Mouse (Mus musculus) testis, adult 2 months (tissue): ENCODE measurements around the gene Cep89. TPM values are rescaled to one million over a fixed set of nuclear protein-coding genes. Genes with fewer than 3 reads are reported as not detected.

Source experiments
- H3K27ac ChIP-seq: fragments of 200-500 bp; 2 replicates; pipeline ENCODE4 v1.5.1; 2012; ENCODE audit warnings: low read depth, low read length; ENCODE audit not compliant: control insufficient read depth, insufficient read depth
- H3K27me3 ChIP-seq: fragments of 200-500 bp; 2 replicates; pipeline ENCODE4 v1.6.1; 2012; ENCODE audit warnings: mild to moderate bottlenecking, low read length, moderate library complexity; ENCODE audit not compliant: control insufficient read depth, insufficient read depth
- H3K36me3 ChIP-seq: fragments of 200-500 bp; 2 replicates; pipeline ENCODE4 v1.6.1; 2012; ENCODE audit warnings: mild to moderate bottlenecking, low read length; ENCODE audit not compliant: control insufficient read depth, insufficient read depth
- H3K4me1 ChIP-seq: fragments of 200-500 bp; 2 replicates; pipeline ENCODE4 v1.6.1; 2012; ENCODE audit warnings: low read length; ENCODE audit not compliant: control insufficient read depth, insufficient read depth
- H3K4me3 ChIP-seq: fragments of 200-500 bp; 2 replicates; pipeline ENCODE4 v1.5.1; 2012; ENCODE audit warnings: low read depth, mild to moderate bottlenecking, low read length, moderate library complexity, mixed read lengths; ENCODE audit not compliant: control insufficient read depth
- CTCF ChIP-seq: fragments of 200-500 bp; IDR thresholded peaks from 2 replicates; pipeline ENCODE4 v1.5.1; 2012; ENCODE audit warnings: low read depth, mild to moderate bottlenecking, inconsistent platforms, low read length, moderate library complexity; ENCODE audit not compliant: control insufficient read depth, insufficient read depth, insufficient replicate concordance
- POLR2A ChIP-seq: fragments of 200-500 bp; IDR thresholded peaks from 2 replicates; pipeline ENCODE4 v1.6.1; 2012; ENCODE audit warnings: low read depth, mild to moderate bottlenecking, inconsistent platforms, low read length, moderate library complexity; ENCODE audit not compliant: control insufficient read depth
- polyA plus RNA-seq: library from polyadenylated mRNA; depleted of rRNA; stranded (reverse); fragments of >200 nt; gene quantifications from 2 replicates; pipeline ENCODE4 v1.2.3, GENCODE M21; 2012

The Cep89 gene
- polyA plus RNA-seq, 1 experiment: 104 TPM

- TF ChIP-seq CTCF (no peak), POLR2A (no peak)
- Histone ChIP-seq H3K4me1 (no peaks in the 10 kb centered on the region), H3K36me3 (peaks cover 3% of the 10 kb centered on the region)
Measured at GRCm38 (mm10) chr7:35423071-35423470, 26.2 kb downstream of the Cep89 start.

DNA sequence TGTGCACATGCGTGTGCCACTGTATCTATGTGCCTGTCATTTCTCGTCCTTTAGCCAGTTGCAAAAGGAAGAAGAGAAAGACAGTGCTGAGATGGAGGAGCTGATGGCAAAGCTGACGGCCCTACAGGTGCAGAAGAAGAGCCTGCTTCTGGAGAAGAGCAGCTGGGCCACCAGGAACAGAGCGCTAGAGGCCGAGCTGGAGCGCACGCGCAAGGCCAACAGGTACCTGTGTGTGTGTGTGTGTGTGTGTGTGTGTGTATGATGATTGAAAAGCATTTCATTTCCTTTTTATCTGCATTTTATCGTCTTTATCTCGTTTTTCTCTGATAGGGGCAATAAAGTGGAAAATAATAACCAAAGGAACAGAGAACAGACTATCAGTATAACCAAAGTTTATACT is 31.3 kb downstream of the Cep89 start:
- no peak overlapping the region for H3K27ac ChIP-seq
- no peak overlapping the region for H3K4me3 ChIP-seq
- TF ChIP-seq POLR2A (no peak), CTCF (no peak)
- peaks cover 4% of the 10 kb centered on the region for H3K36me3 ChIP-seq
- H3K4me1 ChIP-seq: no peaks in the 10 kb centered on the region
- no peaks in the 10 kb centered on the region for H3K27me3 ChIP-seq

More at GRCm38 (mm10) chr7:35423071-35423470, 26.2 kb downstream of the Cep89 start:
- H3K27ac ChIP-seq: no peak overlapping the region
- no peaks in the 10 kb centered on the region for H3K27me3 ChIP-seq
- H3K4me3 ChIP-seq: no peak overlapping the region

GRCm38 (mm10) chr7:35435266-35435665 is 38.4 kb downstream of the Cep89 start:
- TF ChIP-seq POLR2A (no peak), CTCF (no peak)
- Histone ChIP-seq H3K4me3 (no peak overlapping the region), H3K27me3 (no peaks in the 10 kb centered on the region), H3K4me1 (no peaks in the 10 kb centered on the region), H3K36me3 (peaks cover 2% of the 10 kb centered on the region), H3K27ac (no peak overlapping the region)

- Histone ChIP-seq H3K27ac (no peak overlapping the region), H3K4me3 (no peak overlapping the region), H3K4me1 (peaks cover 5% of the 10 kb centered on the region), H3K27me3 (no peaks in the 10 kb centered on the region), H3K36me3 (no peaks in the 10 kb centered on the region)
- TF ChIP-seq CTCF: no peak
- no peak for TF ChIP-seq POLR2A
Measured at GRCm38 (mm10) chr7:35447501-35447900, 50.7 kb downstream of the Cep89 start.

DNA sequence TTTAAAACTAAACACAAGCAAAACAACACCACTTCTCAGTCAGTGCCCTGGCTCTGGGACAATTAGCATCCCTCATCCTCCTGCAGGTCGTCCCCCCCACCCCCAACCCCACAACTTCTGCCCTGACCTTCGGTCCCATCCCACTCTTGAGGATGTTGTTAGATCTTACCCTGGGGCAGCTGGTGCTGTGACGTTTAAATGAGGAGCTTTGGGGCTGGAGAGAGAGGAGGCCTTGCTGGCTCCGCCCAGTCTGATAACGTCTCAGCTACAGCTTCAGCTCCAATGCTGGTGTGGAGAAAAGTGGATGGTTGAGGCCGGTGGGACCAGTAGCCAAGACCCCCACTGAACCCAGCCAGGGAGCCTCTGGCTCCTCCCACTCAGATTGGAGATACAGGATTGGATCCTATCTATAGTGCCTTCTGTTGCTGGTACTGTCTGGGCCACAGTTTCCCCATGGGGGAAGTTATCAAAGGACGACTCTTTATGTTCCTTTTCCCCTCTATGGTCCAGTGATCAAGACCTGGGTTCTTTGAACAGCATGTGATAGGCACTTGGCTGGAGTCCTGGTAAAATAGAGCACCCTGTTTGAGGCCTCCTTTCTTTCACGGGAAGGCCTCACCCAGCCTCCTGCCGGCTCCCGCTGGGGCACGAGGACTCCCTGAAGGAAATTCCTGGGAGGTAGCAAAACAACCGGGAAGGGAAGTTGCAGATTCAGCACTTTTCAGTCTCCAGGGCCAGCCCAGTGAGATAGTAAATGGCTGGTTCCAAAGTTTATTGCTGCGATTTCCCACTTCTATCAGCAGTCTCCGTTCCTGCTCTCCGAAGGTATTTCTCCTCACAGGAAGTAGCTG is 51.4 kb downstream of the Cep89 start, which contains the start of gene Slc7a9:
TSS of gene Slc7a9 (plus strand) at position 801 of the 851 bp plus-strand sequence.
- no peak for TF ChIP-seq POLR2A
- no peak for TF ChIP-seq CTCF
- H3K4me1 ChIP-seq: peaks cover 5% of the 10 kb centered on the region
- no peaks in the 10 kb centered on the region for H3K27me3 ChIP-seq
- H3K27ac ChIP-seq: no peak within 1 kb of the TSS
- no peaks in the 10 kb centered on the region for H3K36me3 ChIP-seq
- no peak within 1 kb of the TSS for H3K4me3 ChIP-seq

- H3K36me3 ChIP-seq: no peaks in the 10 kb centered on the region
- TF ChIP-seq POLR2A (no peak), CTCF (no peak)
- H3K4me3 ChIP-seq: no peak overlapping the region
- H3K27ac ChIP-seq: no peak overlapping the region
- peaks cover 5% of the 10 kb centered on the region for H3K4me1 ChIP-seq
- H3K27me3 ChIP-seq: no peaks in the 10 kb centered on the region
Measured at GRCm38 (mm10) chr7:35448867-35449266, 52.0 kb downstream of the Cep89 start.

GRCm38 (mm10) chr7:35456091-35456814 is 59.4 kb downstream of the Cep89 start:
- H3K4me1 ChIP-seq: peaks cover 9% of the 10 kb centered on the region
- no peak overlapping the region for H3K27ac ChIP-seq
- no peaks in the 10 kb centered on the region for H3K27me3 ChIP-seq
- no peaks in the 10 kb centered on the region for H3K36me3 ChIP-seq
- no peak overlapping the region for H3K4me3 ChIP-seq
- peak; percentile 15; the same call in 1 of the 2 replicates for TF ChIP-seq POLR2A
- no peak for TF ChIP-seq CTCF
